Mouse (Mus musculus): ENCODE results near the gene Megf9. TPM values are rescaled to one million over a fixed set of nuclear protein-coding genes. Genes with fewer than 3 reads are reported as not detected.

Megf9 gene
- polyA plus RNA-seq, 1 experiment from 2014 or later = 3.4 TPM

GRCm38 (mm10) chr4:70471398-70471797, 63.4 kb downstream of the Megf9 start:
- Histone ChIP-seq H3K4me2 (ENCODE audit: low read depth, low read length) (no peak overlapping the region), H3K4me3 (ENCODE audit: low read length) (no peak overlapping the region), H3K27me3 (replicated peaks; ENCODE audit: control insufficient read depth, insufficient read depth, low read length) (no peaks in the 10 kb centered on the region), H3K9me3 (ENCODE audit: control insufficient read depth, low read length) (no peaks in the 10 kb centered on the region), H3K36me3 (ENCODE audit: control insufficient read depth, insufficient read depth, low read length) (no peaks in the 10 kb centered on the region), H3K27ac (ENCODE audit: low read length) (no peak overlapping the region), H3K9ac (ENCODE audit: low read depth, low read length) (no peak overlapping the region), H3K4me1 (ENCODE audit: control insufficient read depth, insufficient read depth, low read length) (no peaks in the 10 kb centered on the region)
- no peak for ATAC-seq
- 85% methylated on average over 2 of the region's 2 CpGs for WGBS

- Histone ChIP-seq H3K27me3 (replicated peaks; ENCODE audit: control insufficient read depth, insufficient read depth, low read length) (no peaks in the 10 kb centered on the region), H3K4me2 (ENCODE audit: low read depth, low read length) (no peak overlapping the region), H3K4me1 (ENCODE audit: control insufficient read depth, insufficient read depth, low read length) (no peaks in the 10 kb centered on the region), H3K4me3 (ENCODE audit: low read length) (no peak overlapping the region), H3K9me3 (ENCODE audit: control insufficient read depth, low read length) (no peaks in the 10 kb centered on the region), H3K27ac (ENCODE audit: low read length) (no peak overlapping the region), H3K36me3 (ENCODE audit: control insufficient read depth, insufficient read depth, low read length) (no peaks in the 10 kb centered on the region), H3K9ac (ENCODE audit: low read depth, low read length) (no peak overlapping the region)
- no peak for ATAC-seq
- WGBS = 83% methylated on average over 1 of the region's 1 CpGs
Measured at GRCm38 (mm10) chr4:70465921-70466689, 68.7 kb downstream of the Megf9 start.

- WGBS = 83% methylated on average over 2 of the region's 2 CpGs
- Histone ChIP-seq H3K27me3 (replicated peaks; ENCODE audit: control insufficient read depth, insufficient read depth, low read length) (no peaks in the 10 kb centered on the region), H3K4me3 (ENCODE audit: low read length) (no peak overlapping the region), H3K4me1 (ENCODE audit: control insufficient read depth, insufficient read depth, low read length) (no peaks in the 10 kb centered on the region), H3K9ac (ENCODE audit: low read depth, low read length) (no peak overlapping the region), H3K27ac (ENCODE audit: low read length) (no peak overlapping the region), H3K9me3 (ENCODE audit: control insufficient read depth, low read length) (no peaks in the 10 kb centered on the region), H3K4me2 (ENCODE audit: low read depth, low read length) (no peak overlapping the region), H3K36me3 (ENCODE audit: control insufficient read depth, insufficient read depth, low read length) (no peaks in the 10 kb centered on the region)
- ATAC-seq = no peak
Measured at GRCm38 (mm10) chr4:70463302-70463701, 71.5 kb downstream of the Megf9 start.

- no peak for ATAC-seq
- no peaks in the 10 kb centered on the region for H3K9me3 ChIP-seq (ENCODE audit: control insufficient read depth, low read length)
- no peak overlapping the region for H3K4me2 ChIP-seq (ENCODE audit: low read depth, low read length)
- no peak overlapping the region for H3K9ac ChIP-seq (ENCODE audit: low read depth, low read length)
- no peak overlapping the region for H3K4me3 ChIP-seq (ENCODE audit: low read length)
- H3K27ac ChIP-seq (ENCODE audit: low read length) = no peak overlapping the region
- no peaks in the 10 kb centered on the region for H3K36me3 ChIP-seq (ENCODE audit: control insufficient read depth, insufficient read depth, low read length)
- H3K27me3 ChIP-seq (replicated peaks; ENCODE audit: control insufficient read depth, insufficient read depth, low read length) = no peaks in the 10 kb centered on the region
- H3K4me1 ChIP-seq (ENCODE audit: control insufficient read depth, insufficient read depth, low read length) = no peaks in the 10 kb centered on the region
Measured at GRCm38 (mm10) chr4:70461416-70461815, 73.4 kb downstream of the Megf9 start.

- ATAC-seq = no peak
- no peaks in the 10 kb centered on the region for H3K9me3 ChIP-seq (ENCODE audit: control insufficient read depth, low read length)
- H3K27ac ChIP-seq (ENCODE audit: low read length) = no peak overlapping the region
- no peaks in the 10 kb centered on the region for H3K27me3 ChIP-seq (replicated peaks; ENCODE audit: control insufficient read depth, insufficient read depth, low read length)
- H3K4me3 ChIP-seq (ENCODE audit: low read length) = no peak overlapping the region
- WGBS = 76% methylated on average over 3 of the region's 3 CpGs
- H3K36me3 ChIP-seq (ENCODE audit: control insufficient read depth, insufficient read depth, low read length) = no peaks in the 10 kb centered on the region
- H3K4me1 ChIP-seq (ENCODE audit: control insufficient read depth, insufficient read depth, low read length) = no peaks in the 10 kb centered on the region
- H3K9ac ChIP-seq (ENCODE audit: low read depth, low read length) = no peak overlapping the region
- no peak overlapping the region for H3K4me2 ChIP-seq (ENCODE audit: low read depth, low read length)
Measured at GRCm38 (mm10) chr4:70452161-70452560, 82.6 kb downstream of the Megf9 start.

- H3K27me3 ChIP-seq (replicated peaks; ENCODE audit: control insufficient read depth, insufficient read depth, low read length) = no peaks in the 10 kb centered on the region
- no peaks in the 10 kb centered on the region for H3K36me3 ChIP-seq (ENCODE audit: control insufficient read depth, insufficient read depth, low read length)
- no peak overlapping the region for H3K4me3 ChIP-seq (ENCODE audit: low read length)
- H3K4me2 ChIP-seq (ENCODE audit: low read depth, low read length) = no peak overlapping the region
- no peaks in the 10 kb centered on the region for H3K9me3 ChIP-seq (ENCODE audit: control insufficient read depth, low read length)
- no peak overlapping the region for H3K27ac ChIP-seq (ENCODE audit: low read length)
- no peak overlapping the region for H3K9ac ChIP-seq (ENCODE audit: low read depth, low read length)
- no peak for ATAC-seq
- 0% methylated on average over 2 of the region's 2 CpGs for WGBS
- no peaks in the 10 kb centered on the region for H3K4me1 ChIP-seq (ENCODE audit: control insufficient read depth, insufficient read depth, low read length)
Measured at GRCm38 (mm10) chr4:70451750-70452149, 83.0 kb downstream of the Megf9 start.

- Histone ChIP-seq H3K4me3 (ENCODE audit: low read length) (no peak overlapping the region), H3K27me3 (replicated peaks; ENCODE audit: control insufficient read depth, insufficient read depth, low read length) (no peaks in the 10 kb centered on the region), H3K36me3 (ENCODE audit: control insufficient read depth, insufficient read depth, low read length) (no peaks in the 10 kb centered on the region), H3K4me1 (ENCODE audit: control insufficient read depth, insufficient read depth, low read length) (no peaks in the 10 kb centered on the region), H3K9me3 (ENCODE audit: control insufficient read depth, low read length) (no peaks in the 10 kb centered on the region), H3K4me2 (ENCODE audit: low read depth, low read length) (no peak overlapping the region), H3K27ac (ENCODE audit: low read length) (no peak overlapping the region), H3K9ac (ENCODE audit: low read depth, low read length) (no peak overlapping the region)
- no peak for ATAC-seq
- 94% methylated on average over 1 of the region's 1 CpGs for WGBS
Measured at GRCm38 (mm10) chr4:70449668-70450067, 85.1 kb downstream of the Megf9 start.

- no peak overlapping the region for H3K4me2 ChIP-seq (ENCODE audit: low read depth, low read length)
- no peaks in the 10 kb centered on the region for H3K27me3 ChIP-seq (replicated peaks; ENCODE audit: control insufficient read depth, insufficient read depth, low read length)
- no peak overlapping the region for H3K9ac ChIP-seq (ENCODE audit: low read depth, low read length)
- ATAC-seq = no peak
- no peaks in the 10 kb centered on the region for H3K9me3 ChIP-seq (ENCODE audit: control insufficient read depth, low read length)
- H3K27ac ChIP-seq (ENCODE audit: low read length) = no peak overlapping the region
- WGBS = 91% methylated on average over 3 of the region's 3 CpGs
- H3K4me3 ChIP-seq (ENCODE audit: low read length) = no peak overlapping the region
- no peaks in the 10 kb centered on the region for H3K36me3 ChIP-seq (ENCODE audit: control insufficient read depth, insufficient read depth, low read length)
- no peaks in the 10 kb centered on the region for H3K4me1 ChIP-seq (ENCODE audit: control insufficient read depth, insufficient read depth, low read length)
Measured at GRCm38 (mm10) chr4:70446774-70447173, 88.0 kb downstream of the Megf9 start.

GRCm38 (mm10) chr4:70420202-70420601, 114.6 kb downstream of the Megf9 start:
- Histone ChIP-seq H3K4me2 (ENCODE audit: low read depth, low read length) (no peak overlapping the region), H3K4me1 (ENCODE audit: control insufficient read depth, insufficient read depth, low read length) (no peaks in the 10 kb centered on the region), H3K36me3 (ENCODE audit: control insufficient read depth, insufficient read depth, low read length) (no peaks in the 10 kb centered on the region), H3K27me3 (replicated peaks; ENCODE audit: control insufficient read depth, insufficient read depth, low read length) (no peaks in the 10 kb centered on the region), H3K9ac (ENCODE audit: low read depth, low read length) (no peak overlapping the region), H3K4me3 (ENCODE audit: low read length) (no peak overlapping the region), H3K9me3 (ENCODE audit: control insufficient read depth, low read length) (no peaks in the 10 kb centered on the region), H3K27ac (ENCODE audit: low read length) (no peak overlapping the region)
- ATAC-seq = no peak
- 58% methylated on average over 2 of the region's 2 CpGs for WGBS

- no peak for ATAC-seq
- Histone ChIP-seq H3K27ac (ENCODE audit: low read length) (no peak overlapping the region), H3K9me3 (ENCODE audit: control insufficient read depth, low read length) (no peaks in the 10 kb centered on the region), H3K9ac (ENCODE audit: low read depth, low read length) (no peak overlapping the region), H3K4me3 (ENCODE audit: low read length) (no peak overlapping the region), H3K36me3 (ENCODE audit: control insufficient read depth, insufficient read depth, low read length) (no peaks in the 10 kb centered on the region), H3K4me2 (ENCODE audit: low read depth, low read length) (no peak overlapping the region), H3K27me3 (replicated peaks; ENCODE audit: control insufficient read depth, insufficient read depth, low read length) (no peaks in the 10 kb centered on the region), H3K4me1 (ENCODE audit: control insufficient read depth, insufficient read depth, low read length) (peaks cover 9% of the 10 kb centered on the region)
- WGBS = 55% methylated on average over 2 of the region's 2 CpGs
Measured at GRCm38 (mm10) chr4:70412126-70412525, 122.7 kb downstream of the Megf9 start.
